Mouse (Mus musculus): ENCODE results near the gene Adamts6.

Gene Adamts6

DNA sequence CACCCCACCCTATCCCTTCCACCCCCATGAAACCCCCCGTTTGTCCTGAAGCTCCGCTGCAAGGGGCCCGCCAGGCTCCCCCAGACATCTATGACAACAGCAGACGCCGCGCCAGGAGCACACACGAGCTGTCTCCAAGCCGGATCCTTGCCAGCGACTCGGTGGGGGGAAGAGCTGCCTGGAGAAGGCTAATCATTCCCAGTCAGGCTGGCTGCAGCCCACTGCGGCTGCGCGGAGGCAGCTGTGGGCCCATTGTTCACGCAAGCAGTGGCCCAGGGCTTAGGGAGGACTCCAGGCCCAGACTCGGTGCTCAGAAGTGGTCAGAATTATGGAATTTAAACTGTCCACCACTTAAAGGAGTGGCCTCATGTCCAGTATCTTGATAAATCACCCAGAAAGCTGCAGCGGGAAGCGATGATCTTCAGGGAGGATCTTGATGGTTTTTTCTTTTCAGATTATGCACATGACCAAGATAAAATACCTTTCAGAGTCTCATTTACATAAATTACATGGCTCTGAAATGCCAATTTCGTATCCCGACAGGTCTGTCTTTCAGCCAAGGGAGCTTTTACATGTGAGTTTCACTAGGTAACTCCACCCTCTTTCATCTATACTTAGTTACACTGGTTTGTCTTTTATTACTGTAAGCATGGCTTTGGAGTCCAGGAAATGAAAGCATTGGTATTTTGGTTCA lies 230.8 kb downstream of the Adamts6 start:
- DNase-seq: peak; percentile 97

DNA sequence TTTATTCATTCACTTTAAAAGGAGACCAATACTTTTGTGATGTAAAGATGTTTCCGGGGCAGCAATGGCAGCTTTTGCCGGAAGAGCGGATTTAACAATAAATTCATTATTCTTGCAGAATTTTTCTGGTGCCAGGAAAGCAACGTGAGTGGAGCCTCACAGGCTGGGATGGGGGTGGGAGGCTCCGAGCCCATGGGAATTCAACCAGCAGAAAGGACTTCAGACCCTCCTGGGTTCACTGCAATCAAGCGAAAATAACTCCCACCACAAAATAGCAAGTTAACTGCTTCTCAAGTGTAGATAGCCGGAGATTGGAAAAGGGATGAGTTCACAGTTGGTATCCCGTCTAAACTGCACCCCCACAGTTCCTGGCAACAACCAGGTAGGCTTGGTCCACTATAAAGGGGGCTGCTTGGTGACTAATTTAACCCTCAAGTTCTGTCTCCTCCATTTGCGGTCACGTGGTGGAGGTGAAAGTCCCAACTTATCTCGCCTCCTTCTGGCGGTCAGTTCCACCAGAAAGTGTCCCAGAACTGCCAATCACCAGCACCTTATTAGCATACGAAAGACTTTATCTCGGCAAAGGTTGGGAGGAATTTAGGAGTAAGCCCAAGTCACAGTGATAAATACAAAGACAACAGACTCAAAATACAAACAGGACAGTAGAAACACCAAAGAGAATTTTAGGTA lies 231.5 kb downstream of the Adamts6 start:
- peak; percentile 37 for DNase-seq

DNA sequence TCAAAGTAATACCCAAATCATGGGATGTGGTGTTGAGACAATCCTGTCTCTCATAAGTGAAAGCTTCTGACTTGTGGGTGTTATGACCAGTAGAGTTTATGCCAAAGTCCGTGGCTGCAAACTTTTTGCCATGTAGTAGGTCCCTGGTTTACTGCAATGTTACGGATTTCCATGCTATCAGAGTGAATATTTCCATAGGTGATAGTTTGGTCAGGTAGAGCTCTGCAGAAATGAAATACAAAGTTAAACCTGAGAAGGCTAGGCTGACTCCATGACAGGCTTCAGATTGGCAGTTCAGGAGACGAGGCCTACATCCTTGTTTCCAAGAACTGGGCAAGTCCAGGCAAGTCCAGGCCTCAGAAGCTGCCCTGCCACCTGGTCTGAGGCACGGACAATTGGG lies 232.3 kb downstream of the Adamts6 start:
- no peak for DNase-seq

DNA sequence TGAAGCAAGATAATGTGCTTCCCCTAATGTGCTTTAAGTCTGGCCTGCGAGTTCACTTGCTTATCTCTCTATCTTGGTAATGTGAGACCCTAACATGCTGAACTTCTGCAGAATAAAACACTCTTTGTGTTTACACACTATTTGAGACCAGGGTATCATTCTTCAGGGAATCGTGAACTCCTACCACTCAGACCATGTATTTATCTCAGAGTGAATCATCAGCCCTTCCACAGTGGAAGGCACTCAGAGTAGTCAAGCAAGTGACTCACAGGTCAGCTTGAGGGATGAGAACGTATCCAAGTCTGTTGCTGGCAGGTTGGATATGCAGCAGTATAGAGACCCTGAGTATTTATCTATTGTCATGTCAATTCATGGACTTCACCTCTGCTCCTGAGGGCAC lies 232.8 kb downstream of the Adamts6 start:
- DNase-seq: no peak

DNA sequence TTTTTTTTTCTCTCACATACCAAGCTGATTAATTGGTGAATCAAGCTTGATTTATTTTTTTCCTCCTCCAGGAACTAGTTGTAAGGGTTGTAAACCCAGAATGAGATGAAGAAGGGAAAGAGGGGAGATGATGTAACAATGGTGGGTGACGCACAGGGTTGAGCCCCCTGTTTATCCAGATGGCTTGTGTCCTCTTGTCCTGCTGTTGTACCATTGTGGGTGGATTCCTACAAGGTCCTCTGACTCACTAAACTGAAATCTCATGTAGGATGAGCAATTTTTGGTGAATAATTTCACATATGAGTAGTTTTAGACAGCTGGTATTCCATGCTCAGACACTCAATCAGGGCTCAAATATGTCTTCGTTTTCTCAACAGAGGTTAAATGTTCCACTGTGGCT lies 233.9 kb downstream of the Adamts6 start:
- no peak for DNase-seq

DNA sequence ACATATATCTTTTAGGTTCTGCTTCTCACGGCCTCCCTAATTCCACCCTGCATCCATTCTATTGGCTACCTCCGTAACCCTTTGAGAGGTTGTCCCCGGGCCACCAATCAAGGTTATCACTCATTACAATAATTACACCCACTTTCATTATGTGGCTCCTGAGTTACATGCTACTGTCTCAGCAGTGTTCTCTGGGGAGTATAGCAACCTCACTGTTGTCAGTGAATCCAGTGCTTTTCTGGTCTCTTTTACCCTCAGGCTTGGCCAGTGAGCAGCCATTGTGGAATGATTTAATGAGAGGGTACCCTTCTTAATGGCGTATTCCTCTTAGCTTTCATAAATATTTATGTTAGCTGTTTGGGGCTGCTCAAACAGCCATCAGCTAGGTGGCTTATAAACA lies 238.0 kb downstream of the Adamts6 start:
- DNase-seq: no peak

DNA sequence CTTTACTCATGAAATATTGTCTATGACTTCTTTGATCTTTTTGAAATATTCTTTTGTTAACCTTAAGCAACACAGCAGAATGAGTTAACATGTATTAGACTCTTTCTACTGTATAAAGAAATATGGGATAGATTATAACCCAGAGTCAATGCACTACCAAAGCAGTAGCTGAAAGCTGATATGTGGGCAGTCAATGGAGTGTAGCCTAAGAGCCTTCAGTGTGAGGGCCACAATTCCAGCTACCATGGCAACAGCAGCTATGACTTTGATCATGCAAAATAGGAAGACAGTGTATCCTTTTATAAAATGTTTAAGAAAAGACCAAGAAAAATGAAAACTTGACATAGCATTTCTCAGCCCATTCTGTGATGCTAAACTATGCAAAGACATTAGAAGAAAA lies 241.6 kb downstream of the Adamts6 start:
- no peak for DNase-seq

DNA sequence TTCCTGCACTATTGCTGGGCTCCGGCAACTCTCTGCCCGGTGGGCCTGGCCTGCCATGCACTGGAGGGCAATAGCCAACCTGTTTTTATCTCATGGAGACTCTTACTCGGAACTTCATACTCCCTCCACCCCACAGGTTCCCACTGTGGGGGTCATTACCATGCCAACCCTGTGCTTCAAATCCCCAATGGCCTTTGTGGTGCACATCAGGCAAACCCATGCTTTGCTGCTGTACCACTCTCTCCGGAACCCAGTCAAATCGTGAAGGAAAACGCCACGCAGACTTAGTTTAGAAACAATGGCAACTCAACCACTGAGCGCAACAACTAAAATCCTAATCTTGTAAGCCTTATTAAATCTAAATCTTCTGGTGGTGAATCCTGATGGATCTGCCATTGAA lies 244.2 kb downstream of the Adamts6 start:
- no peak for DNase-seq

DNA sequence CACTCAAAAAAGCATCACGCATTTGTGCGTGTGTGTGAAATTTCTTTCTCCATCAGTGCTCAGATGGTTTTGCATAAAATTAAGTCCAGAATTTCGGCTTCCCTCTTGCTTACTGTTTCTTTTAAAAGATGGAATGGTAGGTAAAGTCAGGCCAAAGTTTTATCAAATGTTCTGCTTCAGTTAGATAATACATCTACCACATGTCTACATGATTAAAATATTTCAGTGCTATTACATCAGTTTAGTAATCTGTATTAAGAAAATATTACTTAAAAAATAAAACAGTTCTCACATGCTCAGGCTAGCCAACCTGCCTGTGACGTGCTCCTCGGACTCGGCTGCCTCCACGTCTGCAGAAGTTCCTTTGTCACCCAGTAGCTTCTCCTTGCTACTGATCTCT lies 245.1 kb downstream of the Adamts6 start:
- DNase-seq: no peak

DNA sequence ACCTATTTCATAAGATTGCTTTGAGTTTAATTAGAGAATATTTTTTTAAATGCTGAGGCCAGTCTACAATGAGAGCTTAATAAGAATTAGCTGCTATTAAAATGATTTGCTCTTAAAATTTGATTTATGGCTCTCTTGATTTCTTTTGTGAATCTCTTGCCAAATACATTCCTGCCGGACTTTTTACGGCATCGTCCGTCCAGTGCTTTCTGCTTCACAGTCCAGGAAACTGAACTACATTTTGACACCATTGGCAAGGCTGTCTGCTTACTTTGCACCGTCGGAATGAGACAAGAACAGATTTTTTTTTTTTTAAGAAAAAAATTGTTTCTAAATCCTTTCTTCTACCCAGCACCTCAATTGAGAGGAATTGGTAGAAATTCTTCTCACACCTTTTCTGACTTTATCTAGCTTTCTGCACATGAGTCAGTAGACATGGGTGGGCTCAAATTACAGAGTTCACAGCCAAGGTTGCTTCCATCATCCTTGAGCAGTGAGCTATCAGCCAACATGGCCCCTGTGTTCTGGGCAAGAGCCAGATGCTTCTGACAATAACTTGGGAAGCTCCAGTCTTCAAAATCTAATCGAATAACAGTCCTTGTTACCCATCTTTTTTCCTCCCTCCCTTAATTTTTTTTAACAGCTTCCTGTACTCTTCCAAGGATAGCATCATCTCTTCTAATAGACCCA lies 246.3 kb downstream of the Adamts6 start:
- DNase-seq: no peak

DNA sequence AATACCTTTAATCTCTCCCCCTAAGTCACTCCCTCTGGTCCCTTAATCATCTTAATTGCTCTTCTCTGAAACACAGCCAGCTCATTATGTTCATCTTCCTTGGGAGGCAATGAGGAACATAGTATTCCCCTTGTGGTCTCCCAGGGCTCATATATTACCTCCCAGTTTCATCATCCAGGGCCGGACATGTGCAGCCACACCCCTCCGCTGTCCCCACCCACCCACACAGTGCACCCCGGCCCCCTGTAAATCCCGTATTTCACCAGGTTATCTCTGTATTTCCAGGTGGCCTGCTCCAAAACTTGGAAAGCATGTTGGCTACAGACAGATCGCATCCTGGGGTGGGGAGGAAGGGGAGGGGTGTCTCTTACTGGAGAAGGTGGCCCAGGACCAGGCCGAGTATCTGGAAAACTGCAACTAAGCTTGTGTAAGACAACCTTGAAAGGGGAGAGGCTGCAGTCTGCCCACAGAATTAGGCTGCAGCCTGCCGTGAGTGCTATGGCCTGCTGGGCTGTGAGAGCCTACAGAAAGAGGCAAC lies 253.3 kb downstream of the Adamts6 start:
- DNase-seq: no peak

DNA sequence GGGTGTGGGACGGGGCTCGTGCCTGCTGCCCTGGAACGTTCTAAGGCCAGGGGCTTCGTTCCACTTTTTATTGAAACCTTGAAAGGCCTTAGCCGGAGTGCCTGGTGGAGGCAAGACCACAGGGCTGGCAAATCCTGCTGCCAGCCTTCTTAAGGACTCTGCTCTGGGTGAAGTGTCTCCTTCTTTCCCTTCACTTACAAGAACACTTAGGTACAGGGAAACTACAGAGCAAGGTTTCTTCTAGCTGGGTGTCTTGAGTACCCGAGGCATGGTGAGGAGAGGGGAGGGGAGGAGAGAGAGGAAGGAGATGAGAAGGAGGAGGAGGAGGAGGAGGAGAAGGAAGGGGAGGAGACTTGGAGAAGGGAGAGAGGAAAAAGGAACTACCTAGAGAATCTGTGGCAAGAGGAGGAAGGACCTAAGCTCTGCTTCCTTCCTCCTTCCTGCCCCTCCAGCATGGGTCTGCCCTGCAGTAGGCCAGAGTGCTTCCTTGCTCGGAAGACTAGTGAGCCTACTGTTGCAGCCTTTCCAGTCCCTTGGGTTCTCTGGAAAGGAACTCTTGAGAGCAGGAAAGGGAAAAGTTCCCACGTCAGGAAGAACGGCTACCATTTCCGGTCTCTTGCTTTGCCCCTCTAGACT lies 254.6 kb downstream of the Adamts6 start:
- no peak for DNase-seq

DNA sequence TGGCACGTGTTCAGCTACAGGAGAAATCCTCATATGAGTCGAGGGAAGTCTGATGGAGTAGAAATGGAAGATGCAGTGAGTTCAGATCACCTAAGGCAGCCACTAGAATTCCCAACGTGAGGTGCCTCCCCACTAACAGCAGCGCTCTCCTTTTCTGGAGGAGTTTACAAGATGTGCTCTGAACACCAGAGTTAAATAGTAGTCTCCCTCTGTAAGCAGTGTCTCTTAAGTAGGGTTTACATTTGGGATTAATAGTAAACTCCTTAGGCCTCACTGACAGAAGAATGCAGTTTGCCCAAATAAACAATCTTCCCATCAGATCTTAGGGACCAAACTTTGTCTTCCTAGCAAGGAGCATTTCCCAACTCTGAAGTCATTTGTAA lies 255.1 kb downstream of the Adamts6 start:
- DNase-seq: no peak

Data from right cerebral cortex, postnatal 4 days (tissue).